14 mouse cellular contexts compared by ENCODE assay signal in genomic region chr7:27307551-27307950, GRCm38 (mm10). TPM values are rescaled to one million over a fixed set of nuclear protein-coding genes. Genes with fewer than 3 reads are reported as not detected.
DNase-seq lines count a peak whose midpoint lies in the region; ATAC-seq and TF ChIP-seq lines count a peak whose summit lies in the region.
"Had no signal": no experiment of that assay in that cellular context is flagged by ENCODE, and none has a peak within 500 bp of the region (broad histone marks: within the 10 kb centered on the region; RNA-seq: fewer than 3 reads in every experiment).

No protein-coding gene starts in this region.

- H3K9me3 ChIP-seq in kidney, postnatal 0 days (replicated peaks; ENCODE audit: low read length): no peaks in the 10 kb centered on the region
- no peaks in the 10 kb centered on the region for H3K9me3 ChIP-seq in kidney, embryonic 15.5 days (replicated peaks)
- no peaks in the 10 kb centered on the region for H3K9me3 ChIP-seq in midbrain, embryonic 11.5 days (ENCODE audit: control insufficient read depth, low read length)
- H3K9me3 ChIP-seq in midbrain, embryonic 16.5 days (replicated peaks; ENCODE audit: control insufficient read depth, low read length, poor library complexity, severe bottlenecking): no peaks in the 10 kb centered on the region
- H3K9me3 ChIP-seq: heart, embryonic 13.5 days; hindbrain, embryonic 15.5 days; limb, embryonic 13.5 days had no signal

- WGBS in kidney, postnatal 0 days: 63% methylated on average over 9 of the region's 9 CpGs
- 74% methylated on average over 9 of the region's 9 CpGs for WGBS in kidney, embryonic 15.5 days
- 52% methylated on average over 9 of the region's 9 CpGs for WGBS in midbrain, embryonic 11.5 days
- WGBS in midbrain, embryonic 16.5 days: 62% methylated on average over 9 of the region's 9 CpGs

- H3K9ac ChIP-seq in kidney, postnatal 0 days (ENCODE audit: low read depth, low read length): no peak overlapping the region
- H3K9ac ChIP-seq in kidney, embryonic 15.5 days: no peak overlapping the region
- H3K9ac ChIP-seq in midbrain, embryonic 11.5 days (ENCODE audit: low read length): no peak overlapping the region
- H3K9ac ChIP-seq in midbrain, embryonic 16.5 days (ENCODE audit: low read depth, low read length): no peak overlapping the region
- H3K9ac ChIP-seq: heart, embryonic 13.5 days; hindbrain, embryonic 15.5 days; limb, embryonic 13.5 days had no signal

- peak; percentile 46 to 55 for DNase-seq in cerebellum, postnatal 10 days
- DNase-seq in cerebellum, adult 9-11 months: no peak
- no peak for DNase-seq in kidney, postnatal 0 days (ENCODE audit: low spot score)
- DNase-seq in 416B (ENCODE audit: low read depth) (peak; percentile 34), ZHBTc4 (ENCODE audit: low read depth, low spot score) (peak; percentile 81)
- no peak for DNase-seq in midbrain, embryonic 11.5 days (ENCODE audit: low spot score, missing footprints)
- DNase-seq: adrenal gland, postnatal 14 days; layer of hippocampus, postnatal 36 days; lung, postnatal 36 days had no signal

- no peak for ATAC-seq in kidney, postnatal 0 days (replicated peaks; ENCODE audit: low FRiP score, low read depth)
- ATAC-seq in kidney, embryonic 15.5 days (replicated peaks; ENCODE audit: low FRiP score): no peak
- no peak for ATAC-seq in midbrain, embryonic 11.5 days (ENCODE audit: low FRiP score)
- no peak for ATAC-seq in midbrain, embryonic 16.5 days

- no peaks in the 10 kb centered on the region for H3K36me3 ChIP-seq in kidney, postnatal 0 days (ENCODE audit: insufficient read depth, low read length)
- H3K36me3 ChIP-seq in kidney, embryonic 15.5 days: no peaks in the 10 kb centered on the region; the same call in 1 of the 2 replicates
- no peaks in the 10 kb centered on the region for H3K36me3 ChIP-seq in midbrain, embryonic 11.5 days (ENCODE audit: control insufficient read depth, insufficient read depth, low read length)
- no peaks in the 10 kb centered on the region for H3K36me3 ChIP-seq in midbrain, embryonic 16.5 days (ENCODE audit: control insufficient read depth, insufficient read depth, low read length)
- H3K36me3 ChIP-seq: hindbrain, embryonic 15.5 days had no signal

- no peak overlapping the region for H3K27ac ChIP-seq in kidney, postnatal 0 days
- no peak overlapping the region for H3K27ac ChIP-seq in kidney, embryonic 15.5 days
- H3K27ac ChIP-seq in midbrain, embryonic 11.5 days (ENCODE audit: low read depth, low read length): no peak overlapping the region
- H3K27ac ChIP-seq in midbrain, embryonic 16.5 days (ENCODE audit: low read length): no peak overlapping the region
- H3K27ac ChIP-seq: heart, embryonic 13.5 days; hindbrain, embryonic 15.5 days; limb, embryonic 13.5 days had no signal

- H3K27me3 ChIP-seq in kidney, postnatal 0 days (ENCODE audit: insufficient read depth, low read length): no peaks in the 10 kb centered on the region
- H3K27me3 ChIP-seq in kidney, embryonic 15.5 days: peaks cover 15% of the 10 kb centered on the region
- H3K27me3 ChIP-seq in midbrain, embryonic 11.5 days (ENCODE audit: control insufficient read depth, insufficient read depth, low read length): peaks cover 13% of the 10 kb centered on the region
- H3K27me3 ChIP-seq in midbrain, embryonic 16.5 days (ENCODE audit: control insufficient read depth, insufficient read depth, low read depth, low read length): no peaks in the 10 kb centered on the region

- peaks cover 10% of the 10 kb centered on the region; the same call in 1 of the 2 replicates for H3K4me1 ChIP-seq in kidney, postnatal 0 days (replicated peaks; ENCODE audit: insufficient read depth, low read length)
- H3K4me1 ChIP-seq in kidney, embryonic 15.5 days: peaks cover 33% of the 10 kb centered on the region
- H3K4me1 ChIP-seq in midbrain, embryonic 11.5 days (ENCODE audit: control insufficient read depth, insufficient read depth, low read length): peaks cover 8% of the 10 kb centered on the region
- H3K4me1 ChIP-seq in midbrain, embryonic 16.5 days (ENCODE audit: control insufficient read depth, insufficient read depth, low read length): peaks cover 4% of the 10 kb centered on the region; the same call in 1 of the 2 replicates

- no peak overlapping the region for H3K4me3 ChIP-seq in kidney, postnatal 0 days (replicated peaks; ENCODE audit: low read depth, low read length)
- H3K4me3 ChIP-seq in kidney, embryonic 15.5 days (replicated peaks): no peak overlapping the region
- no peak overlapping the region for H3K4me3 ChIP-seq in midbrain, embryonic 11.5 days (ENCODE audit: low read depth, low read length)
- H3K4me3 ChIP-seq in midbrain, embryonic 16.5 days (ENCODE audit: low read depth, low read length): no peak overlapping the region
- H3K4me3 ChIP-seq: heart, embryonic 13.5 days; hindbrain, embryonic 15.5 days; limb, embryonic 13.5 days had no signal

- peak; percentile 60 for TF ChIP-seq CTCF in kidney, postnatal 0 days (IDR thresholded peaks at IDR 0.05; ENCODE audit: low read depth)

- no peak overlapping the region for H3K4me2 ChIP-seq in kidney, postnatal 0 days (ENCODE audit: low read length)
- no peak overlapping the region for H3K4me2 ChIP-seq in kidney, embryonic 15.5 days
- H3K4me2 ChIP-seq in midbrain, embryonic 11.5 days: no peak overlapping the region
- H3K4me2 ChIP-seq in midbrain, embryonic 16.5 days (ENCODE audit: low read length): no peak overlapping the region
- H3K4me2 ChIP-seq: heart, embryonic 13.5 days; hindbrain, embryonic 15.5 days; limb, embryonic 13.5 days had no signal

RNA-seq across cellular contexts. Expression of gene Ltbp4, which starts 29.9 kb away (rescaled TPM):
- polyA plus RNA-seq in kidney, postnatal 0 days (2015; fragmentation: Nextera tagmentation; extraction: Ambion mirVana): 41.7 and 43.8 TPM in 2 replicates
- polyA plus RNA-seq in kidney, embryonic 15.5 days (2015; fragmentation: Nextera tagmentation; extraction: Ambion mirVana): 31.0 and 41.7 TPM in 2 replicates
- polyA plus RNA-seq in midbrain, embryonic 11.5 days (2014; fragmentation: Nextera tagmentation; extraction: Ambion mirVana): 2.9 and 5.8 TPM in 2 replicates
- 14.1 and 14.3 TPM in 2 replicates for polyA plus RNA-seq in midbrain, embryonic 16.5 days (2015; fragmentation: Nextera tagmentation; extraction: Ambion mirVana)

RNA-seq across cellular contexts. Expression of gene Shkbp1, which starts 48.3 kb away (rescaled TPM):
- polyA plus RNA-seq in kidney, postnatal 0 days (2015; fragmentation: Nextera tagmentation; extraction: Ambion mirVana): 34.1 and 40.2 TPM in 2 replicates
- 43.6 and 53.1 TPM in 2 replicates for polyA plus RNA-seq in kidney, embryonic 15.5 days (2015; fragmentation: Nextera tagmentation; extraction: Ambion mirVana)
- 45.9 and 50.7 TPM in 2 replicates for polyA plus RNA-seq in midbrain, embryonic 11.5 days (2014; fragmentation: Nextera tagmentation; extraction: Ambion mirVana)
- 47.4 and 55.1 TPM in 2 replicates for polyA plus RNA-seq in midbrain, embryonic 16.5 days (2015; fragmentation: Nextera tagmentation; extraction: Ambion mirVana)

RNA-seq across cellular contexts. Expression of gene Numbl, which starts 49.3 kb away (rescaled TPM):
- polyA plus RNA-seq in kidney, postnatal 0 days (2015; fragmentation: Nextera tagmentation; extraction: Ambion mirVana): 12.6 and 13.0 TPM in 2 replicates
- 15.3 and 18.5 TPM in 2 replicates for polyA plus RNA-seq in kidney, embryonic 15.5 days (2015; fragmentation: Nextera tagmentation; extraction: Ambion mirVana)
- polyA plus RNA-seq in midbrain, embryonic 11.5 days (2014; fragmentation: Nextera tagmentation; extraction: Ambion mirVana): 16.9 and 17.7 TPM in 2 replicates
- polyA plus RNA-seq in midbrain, embryonic 16.5 days (2015; fragmentation: Nextera tagmentation; extraction: Ambion mirVana): 51.2 and 53.6 TPM in 2 replicates

RNA-seq across cellular contexts. Expression of gene Gm20479, which starts 49.7 kb away (rescaled TPM):
- polyA plus RNA-seq in kidney, postnatal 0 days (2015; fragmentation: Nextera tagmentation; extraction: Ambion mirVana): 0.57 TPM in 1 of 2 replicates, not detected in the other
- 1.9 TPM in 1 of 2 replicates, not detected in the other for polyA plus RNA-seq in kidney, embryonic 15.5 days (2015; fragmentation: Nextera tagmentation; extraction: Ambion mirVana)
- not detected in 2 replicates for polyA plus RNA-seq in midbrain, embryonic 11.5 days (2014; fragmentation: Nextera tagmentation; extraction: Ambion mirVana)
- not detected in 2 replicates for polyA plus RNA-seq in midbrain, embryonic 16.5 days (2015; fragmentation: Nextera tagmentation; extraction: Ambion mirVana)
- polyA plus RNA-seq: hindbrain, embryonic 15.5 days; limb, embryonic 13.5 days had no signal

Comparison
In these comparisons a context has a peak if more than half of its experiments do, and no peak if none do; other contexts are left out.
1. DNase-seq: peak in cerebellum, postnatal 10 days (2 of 2), 416B (single experiment) and ZHBTc4 (single experiment); none in cerebellum, adult 9-11 months (single experiment), kidney, postnatal 0 days (single experiment) and midbrain, embryonic 11.5 days (single experiment).